Mouse (Mus musculus) small intestine, adult 2 months (tissue): ENCODE data around the gene Clec3a. TPM values are rescaled to one million over a fixed set of nuclear protein-coding genes. Genes with fewer than 3 reads are reported as not detected.

Source experiments
- H3K27ac ChIP-seq: fragments of 200-500 bp; 2 replicates; pipeline ENCODE4 v1.5.1; 2012; ENCODE audit warnings: low read depth, low read length, control low read depth, inconsistent platforms; ENCODE audit not compliant: insufficient read depth
- H3K27me3 ChIP-seq: fragments of 200-500 bp; 2 replicates; pipeline ENCODE4 v1.6.1; 2012; ENCODE audit warnings: mild to moderate bottlenecking, moderate library complexity, low read length, inconsistent platforms; ENCODE audit not compliant: control insufficient read depth, insufficient read depth
- H3K36me3 ChIP-seq: fragments of 200-500 bp; 2 replicates; pipeline ENCODE4 v1.6.1; 2012; ENCODE audit warnings: mild to moderate bottlenecking, low read length, control low read depth, inconsistent platforms; ENCODE audit not compliant: control insufficient read depth, insufficient read depth
- H3K4me1 ChIP-seq: fragments of 200-500 bp; 2 replicates; pipeline ENCODE4 v1.6.1; 2012; ENCODE audit warnings: low read length, inconsistent platforms, mixed read lengths; ENCODE audit not compliant: control insufficient read depth, insufficient read depth, insufficient read length
- H3K4me3 ChIP-seq: fragments of 200-500 bp; 2 replicates; pipeline ENCODE4 v1.5.1; 2012; ENCODE audit warnings: low read depth, mild to moderate bottlenecking, control low read depth, inconsistent platforms, low read length, moderate library complexity
- CTCF ChIP-seq: fragments of 200-500 bp; IDR thresholded peaks from 2 replicates; pipeline ENCODE4 v1.5.1; 2012; ENCODE audit warnings: low read depth, mild to moderate bottlenecking, control low read depth, inconsistent platforms, low read length, moderate library complexity, mixed read lengths; ENCODE audit not compliant: insufficient replicate concordance, insufficient read length; ENCODE audit errors: extremely low read depth
- POLR2A ChIP-seq: fragments of 200-500 bp; IDR thresholded peaks from 2 replicates; pipeline ENCODE4 v1.6.1; 2012; ENCODE audit warnings: low read depth, mild to moderate bottlenecking, control low read depth, inconsistent platforms, low read length, moderate library complexity
- WGBS: fragments of 180-500 bp; shearing (Covaris S2); methylation state at CpG from one replicate; pipeline ENCODE4 v1.1.7; 2018; 5-methylcytosine and 5-hydroxymethylcytosine counted together
- polyA plus RNA-seq: library from polyadenylated mRNA; depleted of rRNA; stranded (reverse); fragments of >200 nt; gene quantifications from 2 replicates; pipeline ENCODE4 v1.2.3, GENCODE M21; 2012; rRNA removed

The Clec3a gene
- polyA plus RNA-seq = not detected in 2 replicates

- Histone ChIP-seq H3K4me3 (no peak within 1 kb of the TSS), H3K36me3 (no peaks in the 10 kb centered on the region), H3K27me3 (no peaks in the 10 kb centered on the region), H3K4me1 (no peaks in the 10 kb centered on the region), H3K27ac (no peak within 1 kb of the TSS)
- WGBS = 66% methylated on average over 8 of the region's 8 CpGs
- no peak for TF ChIP-seq CTCF
- no peak for TF ChIP-seq POLR2A
Measured at GRCm38 (mm10) chr8:114417786-114418185, at the start of gene Clec3a. Gene Clec3a, plus strand, starts transcription at chr8:114418086.

GRCm38 (mm10) chr8:114369038-114369976 is 48.6 kb upstream of the Clec3a start:
- TF ChIP-seq CTCF = peak; percentile 89; the same call in 1 of the 2 replicates
- no peak for TF ChIP-seq POLR2A
- Histone ChIP-seq H3K4me1 (no peaks in the 10 kb centered on the region), H3K36me3 (no peaks in the 10 kb centered on the region), H3K4me3 (no peak overlapping the region), H3K27ac (no peak overlapping the region), H3K27me3 (no peaks in the 10 kb centered on the region)
- 33% methylated on average over 27 of the region's 27 CpGs for WGBS

GRCm38 (mm10) chr8:114374390-114374789 is 43.5 kb upstream of the Clec3a start:
- TF ChIP-seq CTCF (no peak), POLR2A (no peak)
- H3K27ac ChIP-seq = no peak overlapping the region
- 83% methylated on average over 6 of the region's 6 CpGs for whole genome bisulfite sequencing
- no peaks in the 10 kb centered on the region for H3K36me3 ChIP-seq
- no peak overlapping the region for H3K4me3 ChIP-seq
- H3K27me3 ChIP-seq = no peaks in the 10 kb centered on the region; the same call in 1 of the 2 replicates
- no peaks in the 10 kb centered on the region for H3K4me1 ChIP-seq

- TF ChIP-seq POLR2A (no peak), CTCF (no peak)
- WGBS = 87% methylated on average over 3 of the region's 3 CpGs
- H3K27ac ChIP-seq = no peak overlapping the region
- H3K4me1 ChIP-seq = no peaks in the 10 kb centered on the region
- no peak overlapping the region for H3K4me3 ChIP-seq
- H3K27me3 ChIP-seq = no peaks in the 10 kb centered on the region
- H3K36me3 ChIP-seq = no peaks in the 10 kb centered on the region
Measured at GRCm38 (mm10) chr8:114384189-114384588, 33.7 kb upstream of the Clec3a start.

GRCm38 (mm10) chr8:114387494-114387893 is 30.4 kb upstream of the Clec3a start:
- TF ChIP-seq CTCF (no peak), POLR2A (no peak)
- Histone ChIP-seq H3K27ac (no peak overlapping the region), H3K36me3 (no peaks in the 10 kb centered on the region), H3K27me3 (no peaks in the 10 kb centered on the region), H3K4me1 (no peaks in the 10 kb centered on the region), H3K4me3 (no peak overlapping the region)
- WGBS = 13% methylated on average over 4 of the region's 4 CpGs

GRCm38 (mm10) chr8:114390465-114391254 is 27.2 kb upstream of the Clec3a start:
- 84% methylated on average over 12 of the region's 13 CpGs for WGBS
- Histone ChIP-seq H3K27ac (no peak overlapping the region), H3K27me3 (no peaks in the 10 kb centered on the region), H3K4me1 (no peaks in the 10 kb centered on the region), H3K36me3 (no peaks in the 10 kb centered on the region), H3K4me3 (no peak overlapping the region)
- peak; percentile 14; the same call in 1 of the 2 replicates for TF ChIP-seq CTCF
- no peak for TF ChIP-seq POLR2A

- TF ChIP-seq POLR2A = no peak
- no peak for TF ChIP-seq CTCF
- H3K36me3 ChIP-seq = no peaks in the 10 kb centered on the region
- H3K27ac ChIP-seq = no peak overlapping the region
- H3K4me1 ChIP-seq = no peaks in the 10 kb centered on the region
- H3K4me3 ChIP-seq = no peak overlapping the region
- H3K27me3 ChIP-seq = no peaks in the 10 kb centered on the region
- 88% methylated on average over 5 of the region's 5 CpGs for WGBS
Measured at GRCm38 (mm10) chr8:114398326-114398725, 19.6 kb upstream of the Clec3a start.
